Mouse (Mus musculus) midbrain, embryonic 11.5 days (tissue): ENCODE data around the gene Gpr183. TPM values are rescaled to one million over a fixed set of nuclear protein-coding genes. Genes with fewer than 3 reads are reported as not detected.

Experiments used
- ATAC-seq: fragments of 200-750 bp; cut with Nextera tagmentation; 2 replicates; pipeline ENCODE4 v1.8.0; 2017; ENCODE audit warnings: moderate TSS enrichment, moderate library complexity; ENCODE audit not compliant: low FRiP score
- DNase-seq: peaks from one replicate; pipeline ENCODE4 v3.0.0; 2015; ENCODE audit warnings: low spot score; ENCODE audit errors: missing footprints
- H3K27ac ChIP-seq: fragments of 300-500 bp; sonication (generic); 2 replicates; pipeline ENCODE4 v1.5.1; 2014; ENCODE audit warnings: low read depth, low read length
- H3K27me3 ChIP-seq: fragments of 300-500 bp; sonication (generic); 2 replicates; pipeline ENCODE4 v1.6.1; 2014; ENCODE audit warnings: mild to moderate bottlenecking, low read length, moderate library complexity, mixed read lengths; ENCODE audit not compliant: control insufficient read depth, insufficient read depth
- H3K36me3 ChIP-seq: fragments of 300-500 bp; sonication (generic); 2 replicates; pipeline ENCODE4 v1.6.1; 2014; ENCODE audit warnings: mild to moderate bottlenecking, low read length, moderate library complexity, mixed read lengths; ENCODE audit not compliant: control insufficient read depth, insufficient read depth
- H3K4me1 ChIP-seq: fragments of 300-500 bp; sonication (generic); 2 replicates; pipeline ENCODE4 v1.6.1; 2014; ENCODE audit warnings: low read length; ENCODE audit not compliant: control insufficient read depth, insufficient read depth
- H3K4me2 ChIP-seq: fragments of 300-500 bp; sonication (generic); 2 replicates; pipeline ENCODE4 v1.6.1; 2014; ENCODE audit warnings: mild to moderate bottlenecking, moderate library complexity
- H3K4me3 ChIP-seq: fragments of 300-500 bp; sonication (generic); 2 replicates; pipeline ENCODE4 v1.5.1; 2014; ENCODE audit warnings: low read depth, low read length
- H3K9ac ChIP-seq: fragments of 300-500 bp; sonication (generic); 2 replicates; pipeline ENCODE4 v1.6.1; 2014; ENCODE audit warnings: low read length
- H3K9me3 ChIP-seq: fragments of 300-500 bp; sonication (generic); 2 replicates; pipeline ENCODE4 v1.6.1; 2016; ENCODE audit warnings: low read length; ENCODE audit not compliant: control insufficient read depth
- WGBS: fragments of 180-500 bp; shearing (Covaris S2); extraction: QIAGEN DNeasy Blood & Tissue Kit; methylation state at CpG from one replicate; pipeline ENCODE4 v1.1.7; 2014; 5-methylcytosine and 5-hydroxymethylcytosine counted together
- polyA plus RNA-seq: library from polyadenylated mRNA; unstranded; fragments of >200 nt; fragmentation: Nextera tagmentation; extraction: Ambion mirVana; gene quantifications from 2 replicates; pipeline ENCODE4 v1.2.1, GENCODE M21; 2014

Gpr183 gene
- polyA plus RNA-seq, 1 experiment from 2014 or later = 1.6 TPM

DNA sequence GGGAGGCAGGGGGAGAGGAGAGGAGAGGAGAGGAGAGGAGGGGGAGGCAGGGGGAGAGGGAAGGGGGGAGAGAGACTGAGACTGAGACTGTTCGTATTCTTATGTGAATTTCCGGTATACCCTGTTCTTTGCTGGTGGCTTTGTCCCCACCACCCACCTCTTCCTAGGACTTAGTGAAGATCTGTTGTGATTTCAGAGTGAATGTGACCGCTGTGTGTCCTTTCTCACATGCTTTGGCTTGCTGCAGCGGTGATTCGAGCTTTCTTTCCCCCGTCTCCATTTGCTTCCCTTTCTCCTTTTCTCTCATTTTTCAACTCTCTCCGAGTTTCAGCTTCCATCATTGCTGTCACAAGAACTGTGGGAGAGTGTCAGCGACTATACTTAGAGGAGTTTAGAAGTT lies 18.3 kb downstream of the Gpr183 start:
- Histone ChIP-seq H3K4me2 (no peak overlapping the region), H3K9me3 (no peaks in the 10 kb centered on the region), H3K27ac (no peak overlapping the region), H3K9ac (no peak overlapping the region), H3K4me3 (no peak overlapping the region), H3K27me3 (no peaks in the 10 kb centered on the region), H3K4me1 (no peaks in the 10 kb centered on the region), H3K36me3 (no peaks in the 10 kb centered on the region)
- 84% methylated on average over 8 of the region's 8 CpGs for WGBS
- DNase-seq (no peak), ATAC-seq (no peak)

DNA sequence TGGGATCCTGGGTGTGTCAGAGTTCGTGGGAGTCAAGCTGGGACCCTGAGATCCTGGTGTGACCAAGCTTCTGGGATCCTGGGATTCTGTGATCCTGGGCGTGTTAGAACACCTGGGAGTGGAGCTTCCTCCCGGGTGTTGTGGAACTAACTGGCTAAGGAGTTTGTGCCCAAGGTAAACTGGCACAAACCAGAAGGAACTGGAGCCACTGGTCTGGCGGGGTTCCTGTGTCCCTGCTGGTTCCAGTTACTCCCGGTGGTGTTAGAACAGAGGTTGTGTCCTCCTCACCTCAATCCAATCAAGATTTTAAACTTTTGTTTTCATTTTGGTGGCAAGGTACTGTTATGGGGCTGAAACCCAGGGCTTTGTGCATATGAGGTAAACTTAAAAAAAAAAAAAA lies 18.9 kb downstream of the Gpr183 start:
- Histone ChIP-seq H3K4me2 (no peak overlapping the region), H3K9ac (no peak overlapping the region), H3K27me3 (no peaks in the 10 kb centered on the region), H3K4me1 (no peaks in the 10 kb centered on the region), H3K4me3 (no peak overlapping the region), H3K27ac (no peak overlapping the region), H3K36me3 (no peaks in the 10 kb centered on the region), H3K9me3 (no peaks in the 10 kb centered on the region)
- WGBS = 88% methylated on average over 5 of the region's 5 CpGs
- ATAC-seq (no peak), DNase-seq (no peak)

DNA sequence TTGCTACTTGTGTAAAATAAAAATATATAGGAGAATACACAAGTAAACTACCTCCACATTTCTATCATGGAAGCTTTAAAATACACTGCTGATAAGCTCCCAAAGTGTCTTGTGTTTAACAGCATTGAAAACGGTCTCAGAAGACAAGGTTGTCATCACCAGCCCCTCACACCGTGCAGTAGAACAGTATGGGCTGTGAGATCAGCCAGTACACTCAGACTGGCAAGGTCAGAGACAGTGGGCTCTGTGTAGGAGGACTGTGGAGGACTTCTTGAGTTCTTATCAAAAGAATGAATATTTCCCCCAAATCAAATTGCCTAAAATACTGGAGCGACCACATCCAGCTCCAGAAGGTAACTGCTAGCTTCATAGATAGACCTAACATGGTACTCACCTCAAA lies 25.4 kb downstream of the Gpr183 start:
- Histone ChIP-seq H3K4me2 (no peak overlapping the region), H3K27me3 (no peaks in the 10 kb centered on the region), H3K4me3 (no peak overlapping the region), H3K36me3 (no peaks in the 10 kb centered on the region), H3K9ac (no peak overlapping the region), H3K4me1 (no peaks in the 10 kb centered on the region), H3K27ac (no peak overlapping the region), H3K9me3 (peaks cover 4% of the 10 kb centered on the region; the same call in 1 of the 2 replicates)
- DNase-seq (no peak), ATAC-seq (no peak)
- WGBS = 92% methylated on average over 3 of the region's 3 CpGs

DNA sequence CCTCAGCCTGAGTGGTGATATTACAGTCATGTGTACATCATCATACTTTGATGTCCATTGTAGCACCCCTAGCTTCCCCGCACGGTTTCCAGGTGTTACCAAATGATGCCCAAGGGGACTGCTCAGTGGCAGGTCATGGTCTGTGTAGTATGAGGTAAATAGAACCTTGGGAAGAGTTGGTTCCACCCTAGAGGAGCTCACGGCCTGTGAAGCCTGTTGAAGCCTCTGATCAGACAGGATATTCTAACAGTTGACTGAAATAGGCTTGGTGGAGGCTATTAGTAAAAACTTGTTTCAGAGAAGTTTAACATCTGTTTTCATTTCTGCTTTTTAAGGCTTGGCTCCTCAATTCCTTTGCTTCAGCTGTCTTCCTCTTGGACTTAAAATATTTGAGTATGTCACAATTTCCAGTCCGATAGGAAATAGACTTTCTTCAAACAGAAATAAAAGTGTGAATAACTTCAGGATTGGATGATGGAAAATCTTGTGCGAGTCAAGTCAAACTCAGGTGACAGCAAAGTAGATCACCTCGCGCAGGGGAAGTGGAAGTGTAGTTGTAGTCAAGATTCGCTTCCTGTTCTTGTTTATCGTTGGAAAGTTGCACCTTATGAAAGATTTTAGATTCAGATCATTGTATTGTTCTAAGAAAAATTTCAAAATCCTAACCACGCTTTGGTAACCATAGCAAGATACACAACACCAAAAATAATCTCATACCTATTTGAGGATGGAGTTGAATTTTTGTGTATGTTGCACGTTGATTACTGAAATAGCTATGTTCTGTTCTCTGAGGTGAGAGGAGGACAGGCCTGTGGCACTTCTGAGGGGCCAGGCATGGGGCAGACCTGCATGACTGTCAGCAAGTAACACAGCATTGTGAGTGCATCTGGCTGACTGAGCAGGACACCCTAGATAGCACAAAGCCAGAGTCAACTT lies 26.5 kb downstream of the Gpr183 start:
- ATAC-seq (no peak), DNase-seq (no peak)
- H3K4me2 ChIP-seq = no peak overlapping the region
- 94% methylated on average over 11 of the region's 11 CpGs for WGBS
- peaks cover 4% of the 10 kb centered on the region; the same call in 1 of the 2 replicates for H3K9me3 ChIP-seq
- H3K27ac ChIP-seq = no peak overlapping the region
- no peak overlapping the region for H3K4me3 ChIP-seq
- H3K4me1 ChIP-seq = no peaks in the 10 kb centered on the region
- no peak overlapping the region for H3K9ac ChIP-seq
- no peaks in the 10 kb centered on the region for H3K36me3 ChIP-seq
- no peaks in the 10 kb centered on the region for H3K27me3 ChIP-seq

DNA sequence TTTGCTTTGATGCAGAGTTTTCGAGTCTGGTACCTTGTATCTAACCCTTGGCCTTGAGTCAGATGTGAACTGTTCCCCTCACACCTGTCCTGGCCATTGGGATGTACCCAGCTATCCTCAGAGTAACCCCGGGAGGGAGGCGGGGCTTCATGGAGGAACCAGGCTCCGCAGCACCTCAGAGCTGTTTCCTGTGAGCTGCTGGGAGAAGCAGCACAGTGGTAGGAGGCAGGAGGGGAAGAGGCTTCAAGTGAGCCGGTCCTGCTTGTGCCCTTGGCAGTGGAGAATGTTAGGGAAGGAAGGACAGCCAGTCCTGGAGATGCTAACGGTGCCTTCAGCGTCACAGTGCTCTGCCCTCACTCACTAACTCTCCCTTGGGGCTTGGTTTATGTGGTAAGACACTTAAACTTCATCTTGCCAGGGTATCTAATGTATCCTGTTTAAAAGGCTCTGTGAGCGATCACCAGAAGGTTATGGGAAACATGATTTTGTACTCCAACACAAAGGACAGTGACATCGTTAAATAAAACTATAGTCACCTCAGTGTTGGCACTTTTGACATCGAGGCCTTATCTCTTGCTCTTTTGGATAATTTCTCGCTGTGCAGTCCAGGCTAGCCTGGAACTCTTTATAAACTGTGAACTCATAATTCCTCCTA lies 27.3 kb downstream of the Gpr183 start:
- Histone ChIP-seq H3K27me3 (no peaks in the 10 kb centered on the region), H3K36me3 (no peaks in the 10 kb centered on the region), H3K27ac (no peak overlapping the region), H3K4me1 (no peaks in the 10 kb centered on the region), H3K9me3 (peaks cover 4% of the 10 kb centered on the region; the same call in 1 of the 2 replicates), H3K4me2 (no peak overlapping the region), H3K4me3 (no peak overlapping the region), H3K9ac (no peak overlapping the region)
- DNase-seq (no peak), ATAC-seq (no peak)
- 88% methylated on average over 11 of the region's 11 CpGs for WGBS

DNA sequence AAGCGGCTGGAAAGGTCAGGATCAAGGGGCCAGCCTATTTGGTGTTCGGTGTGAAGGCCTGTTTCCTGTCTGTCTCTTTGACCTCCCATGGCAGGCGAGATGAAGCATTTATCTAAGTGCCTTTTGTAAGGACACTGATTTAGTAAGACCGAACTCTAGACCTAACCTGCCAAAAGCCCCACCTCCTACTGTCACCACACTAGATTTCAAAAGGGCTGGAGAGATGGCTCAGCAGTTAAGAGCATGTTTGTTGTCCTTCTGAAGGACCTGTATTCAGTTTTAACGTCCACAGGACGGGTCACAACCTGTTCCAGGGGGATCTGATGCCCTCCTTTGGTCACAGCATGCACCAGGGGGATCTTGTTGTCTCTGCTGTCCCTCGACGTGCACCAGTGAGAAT lies 28.1 kb downstream of the Gpr183 start:
- Histone ChIP-seq H3K27me3 (no peaks in the 10 kb centered on the region), H3K4me2 (no peak overlapping the region), H3K4me1 (no peaks in the 10 kb centered on the region), H3K9me3 (peaks cover 4% of the 10 kb centered on the region; the same call in 1 of the 2 replicates), H3K4me3 (no peak overlapping the region), H3K9ac (no peak overlapping the region), H3K27ac (no peak overlapping the region), H3K36me3 (no peaks in the 10 kb centered on the region)
- 79% methylated on average over 8 of the region's 8 CpGs for WGBS
- no peak for ATAC-seq
- no peak for DNase-seq

DNA sequence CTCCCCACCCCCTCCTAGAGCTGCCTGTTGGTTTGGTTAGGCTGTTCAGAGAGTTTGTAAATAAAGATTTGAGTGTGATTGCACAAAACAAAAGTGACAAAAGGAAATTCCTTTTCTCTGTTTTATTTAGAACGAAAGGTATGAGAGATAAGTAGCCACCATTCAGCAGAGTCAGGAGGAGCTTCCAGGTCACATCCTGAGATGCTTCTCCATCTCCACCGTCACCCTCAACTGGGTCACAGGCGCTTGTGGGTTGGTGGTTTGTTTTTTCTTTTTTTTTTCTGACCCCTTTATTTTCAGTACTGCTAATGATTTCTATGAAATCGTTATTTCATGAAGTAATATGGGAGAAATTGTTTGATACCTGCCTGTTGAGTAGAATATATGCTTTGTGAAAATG lies 28.6 kb downstream of the Gpr183 start:
- no peak for DNase-seq
- Histone ChIP-seq H3K4me2 (no peak overlapping the region), H3K9ac (no peak overlapping the region), H3K27me3 (no peaks in the 10 kb centered on the region), H3K36me3 (no peaks in the 10 kb centered on the region), H3K9me3 (peaks cover 4% of the 10 kb centered on the region; the same call in 1 of the 2 replicates), H3K4me1 (no peaks in the 10 kb centered on the region), H3K27ac (no peak overlapping the region), H3K4me3 (no peak overlapping the region)
- no peak for ATAC-seq
- WGBS = 97% methylated on average over 4 of the region's 4 CpGs

DNA sequence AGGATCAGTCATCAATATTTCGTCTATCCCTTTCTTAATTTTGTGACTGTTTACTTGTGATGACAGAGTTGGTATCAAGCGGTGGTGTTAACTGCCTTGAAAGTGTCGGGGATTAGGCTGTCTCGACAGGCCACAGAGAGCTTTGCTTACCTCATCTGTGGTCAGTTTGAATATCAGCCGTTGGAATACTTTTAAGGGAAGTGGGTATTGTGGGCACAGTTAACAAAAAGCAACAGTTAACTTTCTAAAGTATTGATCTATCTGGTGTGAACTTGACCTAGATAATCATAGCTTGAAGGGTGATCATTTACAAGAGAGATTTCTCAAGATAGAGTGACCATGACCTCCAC lies 30.4 kb downstream of the Gpr183 start:
- no peak for ATAC-seq
- no peak overlapping the region for H3K4me2 ChIP-seq
- no peaks in the 10 kb centered on the region for H3K36me3 ChIP-seq
- H3K4me1 ChIP-seq = no peaks in the 10 kb centered on the region
- H3K4me3 ChIP-seq = no peak overlapping the region
- no peak overlapping the region for H3K9ac ChIP-seq
- H3K27me3 ChIP-seq = no peaks in the 10 kb centered on the region
- peaks cover 4% of the 10 kb centered on the region; the same call in 1 of the 2 replicates for H3K9me3 ChIP-seq
- 93% methylated on average over 5 of the region's 5 CpGs for WGBS
- H3K27ac ChIP-seq = no peak overlapping the region
- no peak for DNase-seq

DNA sequence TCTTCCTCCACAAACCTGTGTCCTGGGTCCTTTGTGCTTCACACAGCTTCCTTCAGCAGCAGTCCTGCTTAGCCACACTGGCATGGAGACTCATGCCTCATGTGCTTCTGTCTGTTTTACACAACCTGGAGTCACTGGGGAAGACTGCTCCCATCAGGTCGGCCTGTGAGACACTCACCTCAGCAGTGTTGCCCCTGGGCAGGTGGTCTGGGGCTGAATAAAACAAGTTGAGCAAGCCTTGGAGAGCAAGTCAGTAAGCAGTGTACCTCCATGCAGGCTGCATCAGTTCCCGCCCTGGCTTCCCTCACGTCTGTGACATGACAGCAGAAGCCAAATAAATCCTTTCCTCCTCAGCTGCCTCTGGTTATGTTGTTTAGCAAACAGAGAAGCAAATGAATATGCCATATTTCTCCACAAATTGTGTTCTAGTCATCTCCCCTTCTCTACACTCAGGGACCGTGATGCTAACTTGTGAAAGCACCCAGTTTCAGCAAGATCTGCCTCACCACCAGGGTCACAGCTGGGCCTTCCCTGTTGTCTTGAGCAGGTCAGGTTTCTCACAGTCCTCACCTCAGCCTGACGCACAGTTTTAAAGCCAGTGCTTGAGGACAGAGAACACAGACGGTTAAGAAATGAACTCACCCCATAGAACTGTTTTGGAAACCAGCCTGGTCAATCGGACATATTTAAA lies 30.9 kb downstream of the Gpr183 start:
- no peaks in the 10 kb centered on the region for H3K36me3 ChIP-seq
- H3K9me3 ChIP-seq = peaks cover 4% of the 10 kb centered on the region; the same call in 1 of the 2 replicates
- 94% methylated on average over 7 of the region's 7 CpGs for WGBS
- H3K27me3 ChIP-seq = no peaks in the 10 kb centered on the region
- no peak overlapping the region for H3K27ac ChIP-seq
- no peak overlapping the region for H3K4me2 ChIP-seq
- DNase-seq (no peak), ATAC-seq (no peak)
- H3K9ac ChIP-seq = no peak overlapping the region
- no peak overlapping the region for H3K4me3 ChIP-seq
- H3K4me1 ChIP-seq = no peaks in the 10 kb centered on the region
